Mouse (Mus musculus) left cerebral cortex, adult 9 months (tissue): Measurements from ENCODE around the gene Mvb12b.

Source experiments
- DNase-seq, 2 experiments: peaks; one replicate each; pipeline ENCODE4 v3.0.0; 2022; ENCODE audit warnings: low spot score in 2 of 2

The Mvb12b gene

DNA sequence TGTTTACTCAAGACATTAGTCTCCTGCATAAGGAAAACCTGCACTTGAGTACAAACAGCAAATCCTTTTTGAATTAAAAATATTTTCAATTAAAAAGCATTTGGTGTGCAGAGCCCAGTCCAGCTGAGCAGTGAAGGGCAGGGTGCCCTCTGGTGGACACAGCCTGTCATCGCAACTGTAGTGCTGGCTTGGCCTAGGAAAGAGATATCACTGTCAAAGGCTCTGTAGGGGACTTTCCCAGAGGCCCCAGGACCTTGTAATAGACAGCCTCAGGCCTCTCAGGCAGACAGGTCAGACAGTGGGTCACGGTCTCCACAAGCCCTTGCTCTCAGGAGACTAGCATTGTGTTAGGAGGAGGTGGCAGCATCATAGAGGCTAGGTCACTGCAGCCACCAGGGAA, 151.0 kb downstream of the Mvb12b start:
- DNase-seq: peak in 1 of 2 experiments; percentile 77

- peak in 1 of 2 experiments; percentile 82 for DNase-seq
These were observed 152.8 kb downstream of the Mvb12b start for GRCm38 (mm10) chr2:33734781-33735485.

DNA sequence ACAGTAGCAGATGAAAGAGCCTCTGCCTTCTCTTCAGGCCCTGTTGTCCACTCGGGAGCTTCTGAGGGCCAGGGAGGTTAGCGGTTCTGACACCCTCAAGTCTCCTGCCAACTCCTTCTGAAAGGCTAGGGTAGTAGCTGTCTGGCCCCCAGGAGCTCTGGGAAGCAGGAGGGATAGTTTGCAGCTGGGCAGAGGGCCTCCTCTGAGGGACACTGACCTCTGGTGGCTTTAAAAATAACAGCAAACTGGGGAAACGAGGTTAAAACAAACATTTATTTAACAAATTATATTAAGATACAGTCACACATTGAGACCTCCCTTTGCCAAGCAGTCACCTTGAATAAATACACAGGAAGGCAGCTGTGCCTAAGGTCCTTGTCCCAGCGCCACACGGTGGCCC, 158.0 kb downstream of the Mvb12b start:
- DNase-seq: no peak

- DNase-seq: no peak
These were observed 160.5 kb downstream of the Mvb12b start for GRCm38 (mm10) chr2:33727199-33727598.

GRCm38 (mm10) chr2:33720380-33720898, 167.3 kb downstream of the Mvb12b start:
- no peak for DNase-seq

GRCm38 (mm10) chr2:33719339-33720066, 168.2 kb downstream of the Mvb12b start:
- DNase-seq: no peak

- DNase-seq: no peak
These were observed 169.2 kb downstream of the Mvb12b start for GRCm38 (mm10) chr2:33718561-33718960.

GRCm38 (mm10) chr2:33717821-33718351, 169.9 kb downstream of the Mvb12b start:
- no peak for DNase-seq

DNA sequence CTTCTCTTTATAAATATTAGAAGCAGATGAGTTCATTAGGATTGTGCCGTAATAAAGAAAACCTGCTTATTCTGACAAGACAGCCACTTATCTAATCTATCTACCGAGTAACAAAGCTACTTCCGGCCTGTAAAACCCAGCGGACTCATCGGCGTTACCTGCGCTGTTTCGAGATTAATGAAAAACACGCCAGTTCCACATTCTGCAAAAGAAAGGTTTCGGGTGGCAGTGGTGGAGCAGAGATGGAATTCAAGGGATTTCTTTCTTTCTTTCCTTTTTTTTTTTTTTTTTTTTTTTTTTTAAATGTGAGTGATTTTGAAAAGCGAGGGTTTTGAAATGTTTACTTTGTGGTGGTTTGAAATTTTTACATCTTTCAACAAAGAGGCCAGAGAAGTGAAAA, 170.4 kb downstream of the Mvb12b start:
- DNase-seq: no peak

- DNase-seq: no peak
These were observed 170.9 kb downstream of the Mvb12b start for GRCm38 (mm10) chr2:33716878-33717277.

DNA sequence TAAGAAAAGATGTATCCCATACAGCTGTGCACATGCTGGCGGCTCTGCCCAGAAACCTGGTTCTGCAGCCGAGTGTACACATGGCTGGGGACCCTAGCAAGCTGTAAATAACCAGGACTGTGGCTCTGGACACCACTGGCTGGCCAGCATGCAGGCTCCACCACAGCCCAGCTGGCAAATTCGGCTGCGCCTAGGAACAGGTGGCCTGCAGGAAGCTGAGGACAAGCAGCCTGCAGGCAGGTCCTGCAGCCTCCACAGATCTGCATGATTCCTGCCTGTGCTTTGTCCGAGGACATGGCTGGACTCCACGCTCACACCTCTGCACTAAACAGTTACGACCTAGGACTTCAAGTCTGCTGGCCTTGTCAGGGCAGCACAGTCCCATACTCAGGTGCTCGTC, 172.8 kb downstream of the Mvb12b start:
- DNase-seq: no peak

DNA sequence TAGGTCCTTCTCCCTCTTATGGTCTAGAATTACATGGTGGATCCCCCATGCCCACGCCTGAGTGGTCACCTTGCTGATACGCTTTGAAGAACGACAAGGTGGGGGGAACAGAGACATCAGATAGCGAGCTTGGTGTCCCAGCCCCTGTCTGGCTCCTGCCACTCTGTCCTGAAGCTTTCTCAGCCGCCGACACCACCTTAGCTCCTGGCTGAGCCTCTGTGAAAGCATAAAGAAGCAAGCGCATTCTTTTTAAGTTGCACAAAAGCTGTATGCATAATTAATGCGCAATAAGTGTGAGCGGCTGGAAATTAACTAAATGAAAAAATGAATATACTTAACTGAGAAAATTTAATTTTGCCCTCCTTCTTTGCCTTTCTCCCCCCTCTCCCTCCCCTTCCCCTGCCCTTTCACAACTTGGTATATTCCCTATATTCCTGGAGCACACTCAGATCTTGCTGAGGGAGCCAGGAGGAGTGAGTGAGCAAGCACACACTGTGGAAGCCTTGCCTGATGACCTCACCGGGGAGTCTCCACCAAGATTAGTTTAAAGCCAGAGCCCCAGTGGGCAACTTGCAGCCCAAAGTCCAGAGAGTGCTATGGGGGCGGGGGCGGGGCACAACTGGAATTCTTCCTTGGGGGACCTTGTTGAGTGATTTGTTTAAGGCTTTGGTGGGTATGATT, 174.0 kb downstream of the Mvb12b start:
- DNase-seq: no peak

- no peak for DNase-seq
These were observed 174.9 kb downstream of the Mvb12b start for GRCm38 (mm10) chr2:33712811-33713210.

DNA sequence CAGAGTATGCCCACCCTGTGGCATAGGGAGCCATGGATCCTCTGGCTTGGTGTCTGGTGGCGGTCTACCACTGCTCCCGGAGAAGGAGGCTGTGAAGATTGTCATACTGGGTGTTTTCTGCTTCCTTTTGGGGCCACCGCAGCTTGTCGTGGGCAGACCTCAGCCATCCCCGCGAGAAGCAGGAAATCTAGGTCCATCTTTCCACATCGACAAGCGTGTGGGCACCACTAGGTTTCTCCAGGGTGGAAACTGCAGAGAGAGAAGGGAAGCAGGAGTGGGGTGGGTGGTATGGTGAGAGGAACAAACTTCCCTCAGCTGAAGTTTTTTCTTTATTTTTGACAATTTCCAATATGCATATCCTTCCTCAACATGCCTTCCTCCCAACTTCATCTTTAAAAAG, 178.9 kb downstream of the Mvb12b start:
- no peak for DNase-seq

DNA sequence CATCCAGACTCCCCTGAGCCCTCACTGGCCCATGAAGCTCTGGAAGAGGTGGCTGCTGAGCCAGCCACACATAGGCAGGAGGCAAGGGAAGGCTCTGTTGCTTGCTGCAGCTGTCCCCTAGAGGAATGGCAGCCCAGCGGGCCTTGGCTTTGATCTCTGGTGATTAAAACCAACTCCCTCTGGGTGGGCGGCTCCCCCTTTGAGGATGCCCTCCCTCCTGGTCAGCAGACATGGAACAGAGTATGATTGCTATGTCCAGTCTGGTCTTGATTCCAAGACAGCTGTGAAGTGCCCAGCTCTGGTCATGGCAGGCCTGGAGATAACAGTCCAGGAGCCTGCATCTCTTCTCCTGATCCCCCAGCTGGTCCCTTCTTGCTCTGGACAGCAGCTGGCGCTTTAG, 179.7 kb downstream of the Mvb12b start:
- DNase-seq: no peak

DNA sequence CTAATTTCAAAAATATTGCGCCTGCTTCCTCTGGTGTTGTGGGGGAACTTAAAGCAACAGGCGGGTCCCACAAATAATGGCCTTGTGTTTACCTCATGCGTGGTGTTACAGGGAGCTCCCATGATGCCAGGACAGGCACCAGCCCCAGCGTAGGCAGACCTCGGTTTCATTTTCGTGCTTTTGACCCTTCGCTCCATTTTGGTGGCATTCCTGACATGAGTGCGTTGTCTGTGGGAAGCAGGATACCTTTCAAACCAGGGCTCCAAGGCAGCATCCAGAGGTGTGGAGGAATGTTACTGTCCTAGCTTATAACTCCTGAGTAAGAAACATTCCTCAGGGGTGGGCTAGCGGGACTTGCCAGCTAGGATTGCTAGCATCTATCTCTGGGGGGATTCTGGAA, 181.3 kb downstream of the Mvb12b start:
- no peak for DNase-seq

GRCm38 (mm10) chr2:33705687-33706320, 181.9 kb downstream of the Mvb12b start:
- DNase-seq: no peak

DNA sequence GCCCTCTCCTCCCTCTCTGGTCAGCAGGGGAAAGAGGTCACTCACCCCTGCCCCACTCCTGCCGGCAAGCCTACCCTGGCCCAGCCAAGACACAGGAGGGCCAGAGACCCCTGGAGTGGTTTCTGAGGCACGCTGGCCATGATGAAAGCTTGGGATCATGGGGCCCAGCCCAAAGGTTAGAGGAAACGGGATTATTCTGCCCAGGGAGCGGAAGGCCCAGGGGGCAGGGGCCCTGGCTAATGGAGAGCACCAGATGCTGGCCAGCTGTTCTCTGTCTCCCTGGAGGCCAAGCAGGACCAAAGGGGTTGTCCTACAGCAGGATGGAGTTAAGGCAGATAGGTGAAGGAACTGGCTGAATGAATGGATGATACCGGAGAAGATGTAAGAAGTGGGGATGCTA, 184.5 kb downstream of the Mvb12b start:
- DNase-seq: no peak

DNA sequence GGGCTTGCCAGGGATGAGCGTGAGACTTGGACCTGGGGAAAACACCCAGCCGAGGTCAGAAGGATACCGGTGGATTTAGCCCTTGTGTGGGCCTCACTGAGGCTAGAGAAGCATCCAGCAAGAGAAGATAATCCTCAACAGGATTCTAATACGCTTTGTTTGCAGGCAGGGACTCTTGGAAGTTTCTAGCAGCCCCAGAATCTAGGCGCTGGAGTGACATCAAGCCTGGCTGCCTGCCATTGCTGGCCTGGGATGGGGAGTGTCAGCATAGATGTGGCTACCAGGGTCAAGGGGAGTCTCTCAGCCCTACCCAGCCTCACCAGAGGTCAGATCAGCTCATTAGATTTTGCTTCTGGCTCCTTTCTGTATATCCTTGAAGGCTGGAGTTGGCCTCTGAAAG, 185.0 kb downstream of the Mvb12b start:
- no peak for DNase-seq

GRCm38 (mm10) chr2:33701446-33701815, 186.3 kb downstream of the Mvb12b start:
- DNase-seq: no peak

- DNase-seq: no peak
These were observed 186.9 kb downstream of the Mvb12b start for GRCm38 (mm10) chr2:33700581-33701445.
